Mouse (Mus musculus): ENCODE measurements around the gene Mgam. TPM values are rescaled to one million over a fixed set of nuclear protein-coding genes. Genes with fewer than 3 reads are reported as not detected.
"Not testable (repeated sequence)": the region's sequence is repeated elsewhere in the genome, so short reads cannot be mapped to it uniquely, and the experiment has no call there.

Mgam gene
- polyA plus RNA-seq, 1 experiment from 2014 or later, result 1.2 TPM

- not testable (repeated sequence) for DNase-seq (ENCODE audit: low spot score)
Observed at GRCm38 (mm10) chr6:40728506-40728905, 99.9 kb downstream of the Mgam start.

GRCm38 (mm10) chr6:40739545-40739944, 110.9 kb downstream of the Mgam start:
- DNase-seq (ENCODE audit: low spot score), result no peak

- DNase-seq (ENCODE audit: low spot score), result not testable (repeated sequence)
Observed at GRCm38 (mm10) chr6:40749030-40749429, 120.4 kb downstream of the Mgam start.

- no peak for DNase-seq (ENCODE audit: low spot score)
Observed at GRCm38 (mm10) chr6:40755948-40756347, 127.3 kb downstream of the Mgam start.

GRCm38 (mm10) chr6:40757346-40757745, 128.7 kb downstream of the Mgam start:
- DNase-seq (ENCODE audit: low spot score), result not testable (repeated sequence)

- no peak for DNase-seq (ENCODE audit: low spot score)
Observed at GRCm38 (mm10) chr6:40774656-40775055, 146.0 kb downstream of the Mgam start.

- no peak for DNase-seq (ENCODE audit: low spot score)
Observed at GRCm38 (mm10) chr6:40778458-40778857, 149.8 kb downstream of the Mgam start.

- DNase-seq (ENCODE audit: low spot score), result no peak
Observed at GRCm38 (mm10) chr6:40783637-40784036, 155.0 kb downstream of the Mgam start.

GRCm38 (mm10) chr6:40784378-40784777, 155.7 kb downstream of the Mgam start:
- DNase-seq (ENCODE audit: low spot score), result no peak

GRCm38 (mm10) chr6:40795077-40795812, 166.6 kb downstream of the Mgam start:
- no peak for DNase-seq (ENCODE audit: low spot score)

- peak; percentile 4 for DNase-seq (ENCODE audit: low spot score)
Observed at GRCm38 (mm10) chr6:40818237-40818902, 189.7 kb downstream of the Mgam start.

Other genes with a start within 250 kb of the Mgam start
- gene E330009J07Rik, start 192.7 kb upstream of the Mgam start, polyA plus RNA-seq (2015; fragmentation: Nextera tagmentation; extraction: Ambion mirVana), result 16.0 and 17.6 TPM in 2 replicates
- 0.31 and 0.35 TPM in 2 replicates for gene Wee2, start 189.7 kb upstream of the Mgam start, polyA plus RNA-seq (2015; fragmentation: Nextera tagmentation; extraction: Ambion mirVana)
- 190 and 207 TPM in 2 replicates for gene Ssbp1, start 157.5 kb upstream of the Mgam start, polyA plus RNA-seq (2015; fragmentation: Nextera tagmentation; extraction: Ambion mirVana)
- gene Tas2r137, start 137.6 kb upstream of the Mgam start, polyA plus RNA-seq (2015; fragmentation: Nextera tagmentation; extraction: Ambion mirVana), result not detected in 2 replicates
- 0.13 and 0.17 TPM in 2 replicates for gene Tas2r108, start 135.3 kb upstream of the Mgam start, polyA plus RNA-seq (2015; fragmentation: Nextera tagmentation; extraction: Ambion mirVana)
- gene Prss37, start 109.3 kb upstream of the Mgam start, polyA plus RNA-seq (2015; fragmentation: Nextera tagmentation; extraction: Ambion mirVana), result 0.15 TPM in 1 of 2 replicates, not detected in the other
- gene Olfr461, start 73.8 kb upstream of the Mgam start, polyA plus RNA-seq (2015; fragmentation: Nextera tagmentation; extraction: Ambion mirVana), result 0.22 TPM in 1 of 2 replicates, not detected in the other
- not detected in 2 replicates for gene Olfr460, start 59.3 kb upstream of the Mgam start, polyA plus RNA-seq (2015; fragmentation: Nextera tagmentation; extraction: Ambion mirVana)
- gene Clec5a, start 43.0 kb upstream of the Mgam start, polyA plus RNA-seq (2015; fragmentation: Nextera tagmentation; extraction: Ambion mirVana), result 1.1 and 1.2 TPM in 2 replicates
- 0.13 TPM in 1 of 2 replicates, not detected in the other for gene Tas2r138, start 15.5 kb upstream of the Mgam start, polyA plus RNA-seq (2015; fragmentation: Nextera tagmentation; extraction: Ambion mirVana)

Measured in thymus, postnatal 0 days (tissue).